Mouse (Mus musculus) E14TG2a.4 (cell line): ENCODE measurements around the gene Smg5.

Source experiments
- CTCF ChIP-seq: conservative IDR thresholded peaks from 2 replicates; pipeline ENCODE4 v1.5.1; 2014; ENCODE audit warnings: low read length
- NANOG ChIP-seq: IDR thresholded peaks from 2 replicates; pipeline ENCODE4 v1.6.1; 2014; ENCODE audit warnings: borderline replicate concordance, low read length, mixed read lengths

- no peak for TF ChIP-seq CTCF
- no peak for TF ChIP-seq NANOG
Observed at GRCm38 (mm10) chr3:88410645-88411031, 74.6 kb downstream of the Smg5 start.
